Mouse (Mus musculus) cerebellum, adult 2 months (tissue): ENCODE results near the gene Ccdc141.

ENCODE experiments used
- CTCF ChIP-seq: fragments of 200-500 bp; IDR thresholded peaks from 2 replicates; pipeline ENCODE4 v1.5.1; 2011; ENCODE audit warnings: low read depth, mild to moderate bottlenecking, control low read depth, low read length, moderate library complexity, borderline replicate concordance; ENCODE audit not compliant: insufficient read depth
- POLR2A ChIP-seq: fragments of 200-500 bp; IDR thresholded peaks from 2 replicates; pipeline ENCODE4 v1.6.1; 2011; ENCODE audit warnings: low read length, control low read depth, borderline replicate concordance; ENCODE audit not compliant: insufficient read depth

GRCm38 (mm10) chr2:77110365-77110764 is 60.1 kb downstream of the Ccdc141 start:
- TF ChIP-seq CTCF (no peak), POLR2A (no peak)
